Mouse (Mus musculus) liver, adult (tissue): Measurements from ENCODE around the gene Stxbp2.

Experiments
- GATA4 ChIP-seq: IDR thresholded peaks from 2 replicates; pipeline ENCODE4 v1.6.1; 2014; ENCODE audit warnings: mild to moderate bottlenecking, low read length; ENCODE audit not compliant: insufficient replicate concordance

Gene Stxbp2

GRCm38 (mm10) chr8:3622119-3622518 is 8.6 kb upstream of the Stxbp2 start:
- no peak for TF ChIP-seq GATA4

DNA sequence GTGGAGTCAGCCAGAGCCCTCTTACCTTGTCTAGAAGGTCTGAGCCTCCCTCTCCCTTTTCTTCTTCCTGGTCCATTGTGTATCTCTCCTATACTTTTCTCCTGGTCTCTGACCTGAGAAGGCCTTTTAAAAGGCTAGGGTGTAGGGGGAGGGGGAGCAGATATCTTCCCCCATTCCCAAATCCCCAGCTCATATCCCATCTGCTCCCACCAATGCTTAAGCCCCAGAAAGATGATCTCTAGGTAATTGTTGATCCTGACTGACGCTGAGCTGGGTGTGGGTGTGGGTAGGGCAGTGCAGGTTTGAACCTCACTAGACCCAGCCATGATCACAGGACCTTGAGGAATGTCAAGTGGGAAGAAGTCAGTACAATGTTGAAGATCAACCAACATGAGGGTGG is 5.3 kb upstream of the Stxbp2 start, which contains the start of gene Pcp2:
Gene Pcp2, minus strand, starts transcription at position 101 of the 400 bp plus-strand sequence.
- no peak for TF ChIP-seq GATA4

GRCm38 (mm10) chr8:3626971-3627370 is 3.8 kb upstream of the Stxbp2 start:
- TF ChIP-seq GATA4, result no peak

GRCm38 (mm10) chr8:3628014-3628413 is 2.7 kb upstream of the Stxbp2 start:
- TF ChIP-seq GATA4, result no peak

GRCm38 (mm10) chr8:3631478-3631875 is 722 bp downstream of the Stxbp2 start:
- TF ChIP-seq GATA4, result no peak

- no peak for TF ChIP-seq GATA4
Observed at GRCm38 (mm10) chr8:3645804-3646203, 15.0 kb downstream of the Stxbp2 start.

DNA sequence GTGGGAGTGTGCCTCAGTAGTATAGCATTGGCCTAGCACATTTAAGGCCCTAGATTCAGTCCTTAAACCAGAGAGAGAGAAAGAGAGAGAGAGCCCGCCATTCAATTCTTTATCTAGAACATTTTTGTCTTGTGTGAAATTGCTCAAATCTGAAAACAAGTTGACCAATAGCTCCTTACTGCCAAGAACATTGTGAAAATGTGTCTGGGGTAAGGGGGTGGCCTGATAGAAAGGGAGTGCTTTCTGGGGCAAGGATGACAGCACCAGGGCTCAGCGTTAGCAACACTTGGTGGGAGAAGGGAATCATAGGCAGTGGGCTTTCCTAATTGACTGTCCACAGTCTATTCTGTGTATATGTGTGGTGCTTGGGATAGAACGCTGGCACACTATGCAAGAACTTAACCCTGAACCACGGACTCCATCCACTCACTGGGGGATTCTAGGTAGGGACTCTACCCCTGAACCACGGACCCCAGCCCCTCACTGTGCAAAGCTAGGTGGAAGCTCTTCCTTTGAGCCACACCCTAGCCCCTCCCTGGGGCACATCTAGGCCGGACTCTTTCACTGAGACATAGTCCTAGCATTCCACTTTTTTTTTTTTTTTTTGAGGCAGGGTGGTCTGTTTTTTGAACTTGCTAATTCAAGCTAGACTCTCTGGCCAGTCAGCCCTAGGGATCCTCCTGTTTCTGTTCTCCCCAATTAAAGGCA is 16.2 kb downstream of the Stxbp2 start:
- TF ChIP-seq GATA4, result no peak

DNA sequence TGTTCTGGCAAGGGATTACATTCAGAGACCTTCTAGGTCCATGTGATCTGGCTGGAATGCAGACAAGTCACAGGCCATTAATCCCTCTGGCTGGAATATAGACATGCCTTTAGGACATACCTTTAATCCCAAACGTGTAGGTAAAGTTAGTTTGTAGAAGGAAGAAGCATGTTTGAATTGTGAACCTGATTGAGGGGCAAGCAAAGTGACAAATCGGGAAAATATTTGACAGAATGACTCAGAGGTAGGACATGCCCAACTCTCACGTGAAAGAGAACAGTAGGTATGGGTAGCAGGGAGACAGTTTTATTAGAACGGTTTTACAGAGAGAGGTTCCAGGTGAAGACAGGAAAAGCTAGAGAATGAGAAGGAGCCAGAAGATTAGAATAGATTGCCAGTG is 16.8 kb downstream of the Stxbp2 start:
- no peak for TF ChIP-seq GATA4

GRCm38 (mm10) chr8:3648268-3648667 is 17.5 kb downstream of the Stxbp2 start:
- no peak for TF ChIP-seq GATA4

DNA sequence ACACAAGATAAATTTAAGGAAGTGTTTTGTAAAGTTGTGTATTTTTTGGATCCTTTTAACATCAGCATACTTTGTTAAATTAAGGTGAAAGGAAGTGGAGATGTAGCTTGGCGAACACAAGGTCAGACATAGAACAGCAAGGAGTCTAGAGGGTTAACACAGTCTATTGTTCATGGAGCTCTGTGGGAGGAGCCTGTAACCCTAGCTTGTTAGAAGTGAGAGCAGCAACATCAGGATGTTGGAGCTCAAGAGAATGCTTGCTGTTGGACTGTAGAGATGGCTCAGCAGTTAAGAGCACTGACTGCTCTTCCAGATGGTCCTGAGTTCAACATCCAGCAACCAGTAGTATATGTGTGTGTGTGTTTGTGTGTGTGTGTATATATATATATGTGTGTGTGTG is 18.2 kb downstream of the Stxbp2 start:
- no peak for TF ChIP-seq GATA4

GRCm38 (mm10) chr8:3652845-3653244 is 22.1 kb downstream of the Stxbp2 start:
- TF ChIP-seq GATA4, result no peak

GRCm38 (mm10) chr8:3654726-3655508 is 24.2 kb downstream of the Stxbp2 start:
- TF ChIP-seq GATA4, result no peak

- no peak for TF ChIP-seq GATA4
Observed at GRCm38 (mm10) chr8:3655526-3655925, 24.8 kb downstream of the Stxbp2 start, which contains the start of gene Retn. Retn (plus strand) TSS chr8:3655770.

- TF ChIP-seq GATA4, result no peak
Observed at GRCm38 (mm10) chr8:3656725-3657381, 26.1 kb downstream of the Stxbp2 start.

- no peak for TF ChIP-seq GATA4
Observed at GRCm38 (mm10) chr8:3660889-3661288, 30.1 kb downstream of the Stxbp2 start.

- TF ChIP-seq GATA4, result no peak
Observed at GRCm38 (mm10) chr8:3664405-3664804, 33.6 kb downstream of the Stxbp2 start.
